Mouse (Mus musculus) heart, postnatal 0 days (tissue): Measurements from ENCODE around the gene Tbc1d1. TPM values are rescaled to one million over a fixed set of nuclear protein-coding genes. Genes with fewer than 3 reads are reported as not detected.
A peak's percentile ranks its signal among the peaks of the same experiment; 100 is the strongest.

ENCODE experiments used
- ATAC-seq: fragments of 200-750 bp; cut with Nextera tagmentation; 2 replicates; pipeline ENCODE4 v1.8.0; 2017; ENCODE audit warnings: low read depth, moderate number of reproducible peaks, moderate library complexity; ENCODE audit not compliant: insufficient read depth
- DNase-seq: peaks from one replicate; pipeline ENCODE4 v3.0.0-alpha.2; 2016; ENCODE audit warnings: low spot score
- H3K27ac ChIP-seq: fragments of 300-500 bp; sonication (generic); 2 replicates; pipeline ENCODE4 v1.5.1; 2014; ENCODE audit warnings: low read depth, mild to moderate bottlenecking
- H3K27me3 ChIP-seq: fragments of 300-500 bp; sonication (generic); 2 replicates; pipeline ENCODE4 v1.6.1; 2014; ENCODE audit warnings: low read length, mixed read lengths; ENCODE audit not compliant: control insufficient read depth, insufficient read depth
- H3K36me3 ChIP-seq: fragments of 300-500 bp; sonication (generic); replicated peaks from 2 replicates; pipeline ENCODE4 v1.6.1; 2014; ENCODE audit warnings: low read length, mixed read lengths; ENCODE audit not compliant: control insufficient read depth, insufficient read depth
- H3K4me1 ChIP-seq: fragments of 300-500 bp; sonication (generic); 2 replicates; pipeline ENCODE4 v1.6.1; 2014; ENCODE audit warnings: antibody characterized with exemption; ENCODE audit not compliant: control insufficient read depth, insufficient read depth
- H3K4me2 ChIP-seq: fragments of 300-500 bp; sonication (generic); 2 replicates; pipeline ENCODE4 v1.6.1; 2014; ENCODE audit warnings: low read depth, mild to moderate bottlenecking, low read length, moderate library complexity
- H3K4me3 ChIP-seq: fragments of 300-500 bp; sonication (generic); 2 replicates; pipeline ENCODE4 v1.5.1; 2014; ENCODE audit warnings: low read depth, low read length
- H3K9ac ChIP-seq: fragments of 300-500 bp; sonication (generic); replicated peaks from 2 replicates; pipeline ENCODE4 v1.6.1; 2014; ENCODE audit warnings: low read depth, low read length, mixed read lengths
- H3K9me3 ChIP-seq: fragments of 300-500 bp; sonication (generic); replicated peaks from 2 replicates; pipeline ENCODE4 v1.6.1; 2016; ENCODE audit warnings: low read length; ENCODE audit not compliant: control insufficient read depth
- CTCF ChIP-seq: IDR thresholded peaks from 2 replicates; pipeline ENCODE4 v1.5.1; 2016; ENCODE audit warnings: antibody characterized with exemption, control low read depth, low read depth
- EP300 ChIP-seq: IDR thresholded peaks from 2 replicates; pipeline ENCODE4 v1.6.1; 2016; ENCODE audit warnings: antibody characterized with exemption, low read depth
- WGBS: fragments of 180-500 bp; shearing (Covaris S2); extraction: QIAGEN DNeasy Blood & Tissue Kit; methylation state at CpG from one replicate; pipeline ENCODE4 v1.1.7; 2014; 5-methylcytosine and 5-hydroxymethylcytosine counted together
- polyA plus RNA-seq: library from polyadenylated mRNA; unstranded; fragments of >200 nt; fragmentation: Nextera tagmentation; extraction: Ambion mirVana; gene quantifications from 2 replicates; pipeline ENCODE4 v1.2.1, GENCODE M21; 2015
- total RNA-seq: library from RNA; depleted of rRNA; stranded (reverse); fragments of >200 nt; gene quantifications from 2 replicates; pipeline ENCODE4 v1.2.3, GENCODE M21; 2014; ENCODE audit warnings: low replicate concordance

The Tbc1d1 gene
- total and polyA plus RNA-seq, 2 experiments from 2014 or later = 22.4 to 55.4 TPM

- H3K36me3 ChIP-seq = 0 out of 2 replicates have a peak, but pooled peaks cover 3% of the 10 kb centered on the region
- no peaks in the 10 kb centered on the region for H3K9me3 ChIP-seq
- H3K4me3 ChIP-seq = no peak overlapping the region
- TF ChIP-seq EP300 = no peak
- no peak for TF ChIP-seq CTCF
- no peak for ATAC-seq
- WGBS = 60% methylated on average over 3 of the region's 3 CpGs
- no peak overlapping the region for H3K4me2 ChIP-seq
- H3K4me1 ChIP-seq = 0 out of 2 replicates have a peak, but pooled peaks cover 4% of the 10 kb centered on the region
- no peak overlapping the region for H3K27ac ChIP-seq
- no peak for DNase-seq
- no peaks in the 10 kb centered on the region for H3K27me3 ChIP-seq
- H3K9ac ChIP-seq = no peak overlapping the region
These were observed 72.1 kb downstream of the Tbc1d1 start for GRCm38 (mm10) chr5:64228252-64228651.

DNA sequence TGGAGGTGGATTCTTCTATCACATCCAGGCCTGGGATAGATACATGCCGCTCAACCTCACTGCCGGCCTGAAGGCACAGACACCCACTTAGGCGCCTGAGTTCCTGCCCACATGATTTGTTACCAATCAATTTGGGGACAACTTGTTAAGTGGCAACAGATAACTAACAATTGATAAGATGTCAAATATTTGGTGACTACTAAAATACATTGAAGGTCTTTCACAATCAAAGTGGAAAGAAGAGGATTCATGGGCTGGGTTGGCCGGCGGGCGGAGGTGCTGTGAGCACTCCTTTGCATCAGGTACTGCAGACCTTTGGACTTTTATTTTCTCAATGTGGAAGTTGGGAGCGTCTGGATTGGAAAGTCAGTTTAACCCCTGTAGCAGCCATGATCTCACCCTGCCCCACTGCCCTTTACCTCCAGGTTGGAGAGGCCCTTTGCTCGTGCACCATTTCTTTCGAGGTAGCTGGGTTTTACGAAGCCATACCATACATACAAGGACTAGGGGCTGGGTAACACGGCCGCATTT, 73.3 kb downstream of the Tbc1d1 start:
- 43% methylated on average over 12 of the region's 12 CpGs for WGBS
- Histone ChIP-seq H3K4me1 (peaks cover 14% of the 10 kb centered on the region; the same call in 1 of the 2 replicates), H3K4me2 (peak overlapping the region; percentile 100), H3K36me3 (no peaks in the 10 kb centered on the region), H3K27ac (peak overlapping the region; percentile 69), H3K4me3 (peak overlapping the region; percentile 86), H3K9ac (peak overlapping the region; percentile 83), H3K27me3 (no peaks in the 10 kb centered on the region), H3K9me3 (no peaks in the 10 kb centered on the region)
- TF ChIP-seq CTCF (no peak), EP300 (no peak)
- ATAC-seq = no peak
- DNase-seq = no peak

DNA sequence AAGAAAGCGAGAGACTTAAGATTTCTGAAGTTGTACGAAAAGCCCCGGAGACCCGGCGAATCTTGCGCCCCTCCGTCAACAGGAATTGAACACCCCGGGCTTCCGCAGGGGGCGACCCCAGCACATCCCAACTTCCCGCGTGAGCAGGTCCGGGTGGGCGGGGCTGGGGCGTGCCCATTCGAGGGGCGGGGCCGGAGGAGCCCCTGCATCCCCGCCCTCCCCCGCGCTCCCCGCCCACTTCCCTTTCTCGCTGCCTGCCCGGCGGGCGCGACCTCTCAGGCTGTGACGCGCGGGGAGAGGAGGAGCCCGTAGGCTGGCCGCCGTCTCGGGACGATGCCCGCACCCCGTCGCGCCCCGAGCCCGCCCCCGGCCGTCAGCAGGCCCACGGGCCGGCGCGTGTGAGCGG, 74.0 kb downstream of the Tbc1d1 start:
- no peaks in the 10 kb centered on the region for H3K27me3 ChIP-seq
- peak; percentile 97 for ATAC-seq
- DNase-seq = peak; percentile 93
- TF ChIP-seq EP300 = no peak
- no peak for TF ChIP-seq CTCF
- H3K4me2 ChIP-seq = peak overlapping the region; percentile 100
- peak overlapping the region; percentile 86 for H3K4me3 ChIP-seq
- H3K9ac ChIP-seq = peak overlapping the region; percentile 83
- peaks cover 15% of the 10 kb centered on the region; the same call in 1 of the 2 replicates for H3K4me1 ChIP-seq
- H3K36me3 ChIP-seq = no peaks in the 10 kb centered on the region
- H3K9me3 ChIP-seq = no peaks in the 10 kb centered on the region
- under 1% methylated on average over 32 of the region's 48 CpGs for WGBS
- H3K27ac ChIP-seq = peak overlapping the region; percentile 69

DNA sequence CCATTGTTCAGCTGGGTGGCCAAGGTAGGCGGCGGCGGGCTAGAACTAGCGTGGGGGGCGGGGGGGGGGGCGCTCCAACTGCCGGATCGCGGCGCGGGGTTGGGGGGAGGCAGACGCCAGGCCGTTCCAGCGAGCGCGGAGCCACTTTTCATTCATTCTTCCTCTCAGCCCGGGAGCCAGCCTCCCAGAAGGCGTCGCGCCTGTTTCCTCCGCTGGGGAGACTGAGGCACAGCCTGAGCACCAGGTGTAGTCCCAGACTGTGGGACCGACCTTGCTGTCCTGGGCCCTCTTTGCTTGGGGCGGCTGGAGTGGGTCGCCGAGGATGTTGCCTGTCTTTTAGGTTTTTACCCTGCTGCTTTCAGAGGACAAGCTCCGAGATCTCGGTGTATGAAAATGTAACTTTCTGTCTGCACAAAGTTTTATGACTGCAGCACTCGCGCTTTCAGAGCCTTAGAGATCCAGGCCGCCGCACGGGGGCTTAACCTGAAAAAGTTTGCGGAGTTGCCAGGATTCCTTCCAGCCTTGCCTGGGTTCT, 74.5 kb downstream of the Tbc1d1 start:
- WGBS = under 1% methylated on average over 22 of the region's 33 CpGs
- no peak for DNase-seq

DNA sequence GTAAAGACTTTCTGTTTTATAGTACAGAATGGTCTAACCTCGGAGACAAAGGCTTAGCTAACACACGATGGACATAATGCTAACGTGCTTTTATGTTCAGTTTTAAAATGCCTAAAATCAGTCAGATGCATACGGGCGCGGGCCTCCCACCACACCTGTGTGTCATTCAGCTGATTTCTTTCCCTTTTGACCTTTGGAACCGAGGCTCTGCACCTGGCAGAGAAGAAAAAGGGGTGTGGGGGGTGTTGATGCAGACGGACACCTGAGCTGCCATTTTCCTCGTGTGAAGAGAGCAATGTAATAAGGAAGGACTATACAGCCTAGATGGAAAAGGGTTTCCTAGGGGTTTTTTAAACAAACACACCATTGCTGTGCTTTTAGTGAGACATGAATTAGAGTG, 76.8 kb downstream of the Tbc1d1 start:
- Histone ChIP-seq H3K9me3 (no peaks in the 10 kb centered on the region), H3K4me1 (peaks cover 32% of the 10 kb centered on the region), H3K4me3 (no peak overlapping the region), H3K27me3 (no peaks in the 10 kb centered on the region), H3K4me2 (no peak overlapping the region), H3K27ac (no peak overlapping the region), H3K9ac (no peak overlapping the region; the same call in 1 of the 2 replicates), H3K36me3 (no peaks in the 10 kb centered on the region)
- ATAC-seq (no peak), DNase-seq (no peak)
- TF ChIP-seq EP300 = no peak
- TF ChIP-seq CTCF = no peak
- 84% methylated on average over 9 of the region's 9 CpGs for WGBS

More for the DNA sequence above, 74.5 kb downstream of the Tbc1d1 start:
- ATAC-seq = peak; percentile 5
- Histone ChIP-seq H3K36me3 (no peaks in the 10 kb centered on the region), H3K4me1 (peaks cover 17% of the 10 kb centered on the region; the same call in 1 of the 2 replicates), H3K4me2 (peak overlapping the region; percentile 100), H3K27me3 (no peaks in the 10 kb centered on the region), H3K27ac (peak overlapping the region; percentile 69), H3K9me3 (no peaks in the 10 kb centered on the region), H3K4me3 (peak overlapping the region; percentile 86), H3K9ac (peak overlapping the region; percentile 83)
- TF ChIP-seq CTCF = no peak
- TF ChIP-seq EP300 = no peak
